Mouse (Mus musculus) gastrocnemius, postnatal 14 days (tissue): ENCODE data around the gene Donson. TPM values are rescaled to one million over a fixed set of nuclear protein-coding genes. Genes with fewer than 3 reads are reported as not detected.

ENCODE experiments used
- DNase-seq: peaks from one replicate; pipeline ENCODE4 v3.0.0; 2021; ENCODE audit warnings: mixed read lengths
- intact Hi-C: fragments of 180-260 bp; cut with DNase I; formaldehyde crosslinking; loops from one replicate; pipeline ENCODE4 v1.15.1; 2025; ENCODE audit warnings: low total_unique reads
- total RNA-seq, 2 experiments: library from RNA; stranded (reverse); gene quantifications; 2 replicates each; pipeline ENCODE4 v1.2.3; 2021

Donson gene
- total RNA-seq, 2 experiments from 2014 or later: 1.6 to 1.8 TPM

DNA sequence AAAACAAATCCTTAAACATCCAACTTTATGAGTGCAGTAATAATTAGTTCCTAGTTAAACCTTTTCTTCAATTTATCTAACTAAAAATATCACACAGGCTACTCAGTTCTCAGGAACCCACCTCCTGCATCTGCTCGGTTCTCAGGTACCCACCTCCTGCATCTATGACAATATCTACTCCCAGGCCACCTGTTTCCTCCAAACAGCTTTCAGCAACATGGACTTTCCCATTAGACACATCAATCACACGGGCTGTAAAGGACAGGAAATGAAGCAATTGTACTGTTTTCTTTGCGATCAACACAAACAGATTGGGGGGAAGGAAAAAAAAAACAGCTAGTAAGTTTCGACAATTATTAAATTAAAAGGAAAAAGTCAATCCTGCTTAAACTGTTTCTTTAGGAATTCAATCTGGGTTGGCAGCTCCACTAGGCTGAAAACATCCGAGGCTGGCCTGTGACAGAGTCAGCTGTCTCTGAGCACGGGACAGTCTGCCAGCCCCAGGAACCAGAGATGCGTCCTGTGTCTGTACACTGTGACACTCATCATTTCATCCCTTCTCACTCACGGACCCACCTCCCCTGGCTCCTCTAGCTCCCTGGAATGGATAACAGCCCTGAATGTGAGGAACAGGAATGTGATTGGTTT is 6.7 kb upstream of the Donson start:
- intact Hi-C loops: loop anchor here (5.0 kb wide), 1 partner anchor 227 kb away; no protein-coding TSS in a partner anchor
- peak; percentile 38 for DNase-seq

DNA sequence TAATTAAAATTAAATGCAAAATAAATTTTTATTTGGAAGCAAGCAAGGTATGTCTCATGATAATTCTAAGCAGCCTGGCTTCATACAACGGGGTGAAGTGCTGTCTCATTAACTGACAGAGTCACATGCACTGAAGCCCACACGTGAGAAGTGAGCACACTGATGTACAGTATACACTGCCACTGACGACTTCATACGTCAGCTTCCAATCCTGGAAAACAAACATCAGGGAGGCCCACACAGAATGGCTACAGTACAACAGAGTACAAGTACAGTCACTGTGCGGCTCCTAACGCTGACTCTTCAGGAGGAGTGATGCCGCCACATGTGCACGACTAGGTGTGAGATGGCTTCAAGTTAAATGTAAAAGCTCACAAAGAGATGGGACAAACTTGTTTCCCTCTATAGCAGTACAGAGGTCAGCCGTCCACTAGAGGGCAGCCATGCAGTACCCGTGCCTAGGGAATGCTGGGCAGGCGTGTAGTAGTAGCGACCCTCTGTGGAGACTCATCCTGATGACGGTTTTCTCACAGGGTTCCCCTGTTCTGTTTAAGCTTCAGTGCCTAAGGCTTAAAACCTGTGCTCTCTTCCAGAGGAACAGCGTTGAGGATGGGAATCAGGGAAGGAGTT is 6.0 kb upstream of the Donson start:
- DNase-seq: peak; percentile 80
- intact Hi-C loops: loop anchor here (5.0 kb wide), 1 partner anchor 228 kb away; no protein-coding TSS in a partner anchor

DNA sequence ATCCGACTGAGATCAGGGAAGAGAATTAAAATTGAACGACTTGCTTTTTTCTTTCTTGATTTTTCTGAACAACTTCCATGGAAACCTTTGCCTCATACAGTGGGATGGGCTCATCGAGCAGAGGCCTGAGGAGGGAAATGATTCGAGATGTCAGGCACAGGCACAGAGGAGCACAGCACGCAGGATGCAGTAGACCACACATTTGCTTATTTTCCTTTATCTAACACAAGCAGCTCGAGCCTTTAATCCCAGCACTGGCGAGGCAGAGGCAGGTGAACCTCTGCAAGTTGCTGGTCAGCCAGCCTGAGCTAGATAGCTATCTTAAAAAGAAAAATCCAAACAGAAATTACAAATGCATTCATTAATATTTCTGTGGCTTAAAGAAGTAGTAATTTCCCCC is 1.2 kb upstream of the Donson start:
- intact Hi-C loops: no loop called here
- no peak for DNase-seq

DNA sequence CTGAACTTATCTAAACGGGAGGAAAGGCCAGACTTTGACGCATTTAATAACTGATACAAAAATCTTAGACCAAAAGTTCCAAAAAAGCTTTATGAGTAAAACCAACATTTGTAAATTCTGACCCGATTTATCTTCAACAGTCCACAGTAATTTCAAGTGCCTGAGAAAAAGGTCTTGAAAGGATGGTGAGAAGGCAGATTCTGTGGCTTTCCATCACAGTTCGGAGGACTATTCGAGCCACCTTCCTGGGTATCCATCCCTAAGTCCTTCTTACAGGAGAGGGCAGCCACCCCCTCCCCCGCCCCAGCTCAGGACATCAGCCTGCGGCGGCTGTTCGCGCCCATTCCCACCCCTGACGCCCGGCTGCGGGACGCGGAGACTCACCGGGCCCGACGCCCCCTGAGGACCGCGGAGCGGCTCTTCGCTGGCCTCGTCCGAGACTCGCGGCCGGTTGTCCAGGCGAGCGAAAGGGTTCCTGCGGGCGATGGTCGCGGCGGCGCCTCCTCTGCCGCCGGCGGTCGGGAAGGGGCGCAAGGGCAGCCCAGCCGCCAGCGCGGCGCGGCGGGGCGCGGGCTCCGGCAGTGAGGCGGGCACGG is 449 bp downstream of the Donson start:
- intact Hi-C loops: no loop called here
- no peak for DNase-seq

DNA sequence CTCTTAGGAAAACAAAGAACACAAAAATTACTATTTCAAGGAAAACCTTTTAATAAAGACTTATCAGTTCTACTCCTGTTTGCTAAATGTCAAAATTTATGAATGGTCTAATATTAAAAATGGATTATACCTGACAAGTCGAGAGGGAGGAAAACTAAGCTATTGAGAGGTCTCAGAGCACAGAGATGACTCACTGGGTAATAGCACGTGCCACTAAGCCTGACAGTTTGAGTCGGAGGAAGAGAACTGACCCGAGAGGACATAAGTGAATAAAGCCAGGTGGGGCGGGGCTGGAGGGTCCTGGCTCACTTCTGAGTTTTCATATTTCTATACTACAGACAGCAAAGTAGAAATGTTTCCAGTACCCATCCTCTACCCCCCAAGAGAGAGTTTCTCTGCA is 2.2 kb downstream of the Donson start:
- no peak for DNase-seq
- intact Hi-C loops: no loop called here

DNA sequence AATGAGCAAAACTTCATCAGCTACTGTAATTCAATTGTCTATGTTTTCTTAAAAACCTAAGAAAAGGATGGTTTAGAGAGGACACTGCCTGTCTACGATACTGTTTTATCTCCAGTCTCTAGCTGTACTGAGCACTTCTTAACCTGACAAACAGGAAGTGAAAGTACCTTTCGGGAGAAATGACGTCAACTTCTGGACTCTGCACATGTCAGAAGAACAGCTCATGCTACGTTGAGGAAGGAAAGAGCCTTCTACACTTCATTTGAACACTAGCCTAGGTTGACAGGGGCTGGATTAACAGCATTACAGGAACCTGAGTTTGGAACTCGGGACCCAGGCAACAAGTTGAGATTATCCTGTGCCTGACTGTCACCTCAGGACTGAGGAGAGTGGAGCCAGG is 3.0 kb downstream of the Donson start:
- no peak for DNase-seq
- intact Hi-C loops: no loop called here

DNA sequence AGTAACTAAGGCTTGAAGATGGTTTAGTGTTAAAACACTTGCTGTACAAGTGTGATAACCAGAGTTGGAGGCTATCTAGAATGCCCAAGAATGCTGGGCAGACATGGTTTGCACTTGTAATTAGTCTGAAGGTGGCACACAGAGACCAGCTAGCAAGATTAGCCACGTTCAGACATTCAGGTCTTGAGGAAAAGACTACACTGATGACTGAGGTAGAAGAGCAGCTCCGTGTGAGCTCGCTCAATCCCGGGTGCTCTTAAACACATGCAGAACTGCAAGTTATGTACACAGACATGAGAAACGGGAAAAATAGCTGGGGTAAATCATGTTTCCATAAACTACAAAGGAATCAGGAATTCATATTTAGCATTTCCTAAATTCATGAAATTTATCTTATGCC is 7.9 kb downstream of the Donson start:
- no peak for DNase-seq
- intact Hi-C loops: no loop called here

DNA sequence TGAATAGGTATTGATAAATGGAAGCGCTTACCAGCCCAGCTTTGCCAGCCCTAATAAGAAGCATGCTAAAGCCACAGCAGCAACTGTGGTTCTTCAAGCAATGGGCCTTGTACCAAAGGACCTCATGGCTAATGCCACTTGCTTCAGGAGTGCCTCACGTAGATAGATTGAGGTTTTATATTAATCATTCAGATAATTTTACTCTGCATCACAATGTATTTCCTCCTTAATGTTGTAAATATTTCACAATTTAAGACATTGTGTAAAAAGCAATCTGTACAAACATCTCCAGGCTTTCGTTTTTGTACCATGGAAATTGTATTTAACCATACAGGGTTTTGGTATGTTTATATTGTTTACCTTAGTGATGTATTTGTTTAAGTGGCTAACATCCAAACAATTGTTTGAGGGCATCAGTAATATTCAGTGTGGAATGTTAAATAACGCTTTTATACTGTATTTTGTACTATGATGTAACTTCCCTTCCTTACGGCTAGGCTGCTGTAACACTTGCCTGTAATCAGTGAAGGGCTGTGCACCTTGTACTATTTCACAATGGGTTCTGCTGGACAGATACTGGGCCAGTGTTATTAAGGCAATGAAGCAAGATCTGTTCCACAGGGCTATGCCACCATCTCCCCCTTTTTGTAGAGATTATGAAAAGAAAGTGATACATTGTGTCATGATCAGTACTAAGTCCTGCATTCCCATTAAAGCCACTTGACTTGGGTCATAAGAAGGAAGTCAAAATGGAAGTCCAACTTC is 10.2 kb downstream of the Donson start:
- DNase-seq: no peak
- intact Hi-C loops: no loop called here

DNA sequence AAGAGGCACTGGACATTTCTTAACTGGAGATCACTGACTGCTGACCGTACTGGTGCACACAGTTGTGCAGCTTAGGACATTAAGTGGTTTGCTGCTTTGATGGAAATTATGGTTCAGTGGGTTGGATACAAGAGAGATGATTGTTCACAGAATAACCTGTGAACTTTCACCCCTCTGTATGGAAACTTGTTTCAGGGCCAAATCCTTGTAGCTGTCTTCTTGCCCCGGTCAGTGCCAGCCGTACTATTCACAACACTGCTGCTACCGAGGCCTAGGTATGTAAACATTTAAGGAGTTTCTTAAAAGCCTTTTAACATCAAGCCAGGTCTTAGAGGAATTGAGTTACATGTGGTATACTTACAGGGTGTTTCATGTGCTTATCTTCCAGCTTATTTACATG is 14.1 kb downstream of the Donson start:
- intact Hi-C loops: no loop called here
- no peak for DNase-seq

DNA sequence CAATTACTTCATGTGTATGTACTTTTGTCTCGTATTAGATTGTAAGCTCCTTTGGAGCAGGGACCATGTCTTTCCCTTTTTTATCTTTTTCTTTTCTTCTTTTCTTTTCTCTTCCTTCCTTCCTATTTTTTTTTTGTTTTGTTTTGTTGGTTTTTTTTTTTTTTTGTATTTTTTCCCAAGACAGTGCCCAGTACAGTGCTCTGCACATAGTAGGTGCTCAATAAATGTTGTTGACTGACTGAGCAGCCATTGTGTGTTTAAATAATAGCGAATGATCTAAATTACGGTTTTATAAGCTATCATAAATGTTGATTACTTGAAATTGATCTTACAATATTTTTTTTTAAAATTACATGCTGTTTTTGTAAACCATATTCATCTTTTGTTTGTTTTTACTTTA is 24.8 kb downstream of the Donson start:
- intact Hi-C loops: no loop called here
- no peak for DNase-seq

DNA sequence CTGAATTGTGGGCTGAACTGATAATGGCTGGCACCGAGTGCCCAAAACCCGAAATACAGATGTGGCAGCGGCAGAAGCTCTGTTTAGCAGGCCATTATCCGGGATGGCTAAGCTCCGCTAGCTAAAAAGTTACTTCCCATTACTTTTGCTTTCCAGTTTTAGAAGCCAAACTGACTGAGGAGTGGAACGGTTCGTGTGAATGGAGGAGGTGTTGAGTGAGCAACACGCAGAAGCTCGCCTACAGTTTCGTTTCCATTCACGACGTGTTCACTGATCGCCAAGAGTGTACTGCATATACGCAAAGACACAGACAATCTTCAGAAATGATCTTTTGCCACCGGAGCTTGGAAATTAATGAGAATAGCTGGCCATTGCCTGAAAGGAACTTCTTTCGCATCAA is 26.2 kb downstream of the Donson start:
- no peak for DNase-seq
- intact Hi-C loops: no loop called here

DNA sequence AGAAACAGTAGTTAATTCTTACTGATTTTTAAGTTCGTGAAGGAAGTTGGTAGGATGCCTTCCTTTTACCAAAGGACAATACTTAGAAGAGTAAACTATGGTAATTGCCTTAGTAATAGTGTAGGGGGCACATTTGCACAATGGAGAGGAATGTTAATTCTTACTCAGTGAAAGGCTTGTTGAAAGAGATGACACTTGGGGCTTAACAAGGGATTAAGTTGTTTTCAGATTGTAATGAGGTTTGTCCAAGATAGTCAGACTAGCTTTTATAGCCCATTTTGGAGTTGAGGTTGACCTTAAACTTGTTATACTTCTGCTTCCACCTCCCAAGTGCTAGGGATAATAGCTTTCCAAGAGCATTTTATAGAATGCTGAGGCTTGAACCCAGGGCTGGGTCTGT is 27.2 kb downstream of the Donson start:
- DNase-seq: no peak
- intact Hi-C loops: no loop called here

DNA sequence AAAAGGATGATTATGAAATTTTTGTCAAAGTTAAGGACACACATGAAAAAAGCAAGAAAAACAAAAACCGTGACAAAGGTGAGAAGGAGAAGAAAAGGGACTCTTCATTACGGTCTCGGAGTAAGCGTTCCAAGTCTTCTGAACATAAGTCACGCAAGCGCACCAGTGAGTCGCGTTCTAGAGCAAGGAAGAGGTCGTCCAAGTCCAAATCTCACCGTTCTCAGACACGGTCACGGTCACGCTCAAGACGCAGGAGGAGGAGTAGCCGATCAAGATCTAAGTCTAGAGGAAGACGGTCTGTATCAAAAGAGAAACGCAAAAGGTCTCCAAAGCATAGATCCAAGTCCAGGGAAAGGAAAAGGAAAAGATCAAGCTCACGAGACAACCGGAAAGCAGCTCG is 28.8 kb downstream of the Donson start:
- intact Hi-C loops: no loop called here
- DNase-seq: no peak

DNA sequence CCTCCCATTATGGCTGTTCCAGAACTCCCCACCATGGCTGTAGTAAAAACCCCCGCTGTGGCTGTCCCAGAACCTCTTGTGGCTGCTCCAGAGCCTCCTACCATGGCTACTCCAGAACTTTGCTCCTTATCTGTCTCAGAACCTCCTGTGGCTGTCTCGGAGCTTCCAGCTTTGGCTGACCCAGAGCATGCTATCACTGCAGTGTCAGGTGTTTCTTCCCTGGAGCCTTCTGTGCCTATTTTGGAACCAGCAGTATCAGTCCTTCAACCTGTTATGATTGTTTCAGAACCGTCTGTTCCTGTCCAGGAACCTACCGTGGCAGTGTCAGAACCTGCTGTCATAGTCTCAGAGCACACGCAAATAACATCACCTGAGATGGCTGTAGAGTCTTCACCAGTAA is 30.1 kb downstream of the Donson start:
- intact Hi-C loops: no loop called here
- no peak for DNase-seq

DNA sequence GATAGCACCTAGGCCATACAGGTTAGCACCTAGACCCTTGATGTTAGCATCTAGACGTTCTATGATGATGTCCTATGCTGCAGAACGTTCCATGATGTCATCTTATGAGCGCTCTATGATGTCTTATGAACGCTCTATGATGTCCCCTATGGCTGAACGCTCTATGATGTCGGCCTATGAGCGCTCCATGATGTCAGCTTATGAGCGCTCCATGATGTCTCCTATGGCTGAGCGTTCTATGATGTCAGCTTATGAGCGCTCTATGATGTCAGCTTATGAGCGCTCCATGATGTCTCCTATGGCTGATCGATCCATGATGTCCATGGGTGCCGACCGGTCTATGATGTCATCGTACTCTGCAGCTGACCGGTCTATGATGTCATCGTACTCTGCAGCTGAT is 31.3 kb downstream of the Donson start:
- intact Hi-C loops: no loop called here
- no peak for DNase-seq

DNA sequence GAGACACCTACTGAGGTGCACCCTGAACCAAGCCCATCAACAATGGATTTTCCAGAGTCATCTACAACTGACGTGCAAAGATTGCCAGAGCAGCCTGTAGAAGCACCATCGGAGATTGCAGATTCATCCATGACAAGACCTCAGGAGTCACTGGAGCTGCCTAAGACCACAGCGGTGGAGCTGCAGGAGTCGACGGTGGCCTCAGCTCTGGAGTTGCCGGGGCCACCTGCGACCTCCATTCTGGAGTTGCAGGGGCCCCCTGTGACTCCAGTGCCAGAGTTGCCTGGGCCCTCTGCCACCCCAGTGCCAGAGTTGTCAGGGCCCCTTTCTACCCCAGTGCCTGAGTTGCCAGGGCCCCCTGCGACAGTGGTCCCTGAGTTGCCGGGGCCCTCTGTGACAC is 33.3 kb downstream of the Donson start:
- intact Hi-C loops: no loop called here
- no peak for DNase-seq

DNA sequence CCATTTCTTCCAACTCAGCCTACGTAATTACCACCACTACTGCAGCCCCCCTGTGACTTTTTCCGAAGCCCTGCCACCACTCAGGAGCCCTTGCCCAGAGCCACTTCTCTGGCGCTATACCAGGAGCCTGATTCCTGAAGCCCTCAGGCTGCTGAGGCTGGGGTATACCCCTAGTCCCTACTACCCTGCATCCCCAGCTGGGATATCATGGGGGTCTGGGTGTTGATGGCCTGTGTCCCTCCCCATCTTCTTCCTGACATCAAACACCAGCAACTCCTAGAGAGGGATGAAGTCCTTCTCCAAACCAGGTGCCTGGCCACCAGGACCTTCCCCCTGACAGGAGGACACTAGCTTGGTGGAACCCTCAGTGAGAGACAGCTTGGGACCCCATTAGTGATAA is 36.4 kb downstream of the Donson start:
- intact Hi-C loops: no loop called here
- DNase-seq: no peak

DNA sequence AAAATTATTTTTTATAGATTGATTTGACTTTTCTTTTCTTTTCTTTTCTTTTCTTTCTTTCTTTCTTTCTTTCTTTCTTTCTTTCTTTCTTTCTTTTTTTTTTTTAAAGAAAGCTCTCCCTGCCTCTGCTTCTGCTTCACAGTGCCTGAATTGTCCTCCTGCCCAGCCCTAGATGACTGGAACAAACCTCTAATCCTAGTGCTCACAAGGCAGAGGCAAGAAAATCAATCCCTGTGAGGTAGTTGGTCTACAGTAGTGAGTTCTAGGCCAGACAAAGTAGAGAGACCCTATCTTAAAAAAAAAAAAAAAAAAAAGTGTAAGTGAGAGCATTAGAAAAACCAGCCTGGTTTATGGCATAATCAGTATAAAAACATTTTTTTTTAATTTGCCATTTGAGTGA is 38.8 kb downstream of the Donson start:
- intact Hi-C loops: no loop called here

DNA sequence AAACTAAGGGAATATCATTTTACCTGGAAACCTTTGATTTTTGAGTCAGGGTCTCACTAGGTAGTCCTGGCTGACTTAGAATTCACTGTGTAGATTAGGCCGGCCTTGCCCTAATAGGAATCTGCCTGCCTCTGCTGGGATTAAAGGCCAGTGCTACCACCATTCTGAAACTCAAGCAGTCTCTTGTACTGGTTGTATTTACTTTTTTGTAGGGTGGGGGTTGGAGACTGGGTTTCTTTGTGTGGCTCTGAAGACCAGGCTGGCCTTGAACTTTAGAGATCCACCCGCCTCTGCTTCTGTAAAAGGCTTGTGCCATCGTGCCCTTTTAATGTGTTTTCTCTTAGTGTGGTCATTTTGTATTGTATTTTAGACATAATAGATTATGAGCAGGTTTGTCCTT is 39.3 kb downstream of the Donson start:
- intact Hi-C loops: no loop called here
- no peak for DNase-seq

More for the DNA sequence above, 38.8 kb downstream of the Donson start:
- no peak for DNase-seq

DNA sequence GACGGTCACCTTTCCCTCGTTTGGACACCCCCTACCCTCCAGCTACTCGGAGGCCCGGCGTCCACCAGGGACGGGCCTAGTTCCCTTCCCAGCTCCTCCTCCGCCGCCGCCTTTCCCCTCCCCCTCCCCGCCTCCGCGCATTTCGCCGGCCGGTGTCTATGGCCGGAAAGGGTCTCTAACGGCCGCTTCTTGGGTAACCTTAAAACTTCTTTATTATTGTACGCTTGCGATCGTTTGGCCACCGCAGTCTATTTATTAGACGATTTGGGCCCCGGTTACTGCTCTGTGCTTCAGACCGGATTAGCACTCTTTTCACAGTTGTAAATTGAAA is 40.4 kb downstream of the Donson start:
- intact Hi-C loops: no loop called here

More for the DNA sequence above, 40.4 kb downstream of the Donson start:
- DNase-seq: peak; percentile 86
